Comparison of ENCODE assay signal across 12 mouse cellular contexts in the genomic region with DNA sequence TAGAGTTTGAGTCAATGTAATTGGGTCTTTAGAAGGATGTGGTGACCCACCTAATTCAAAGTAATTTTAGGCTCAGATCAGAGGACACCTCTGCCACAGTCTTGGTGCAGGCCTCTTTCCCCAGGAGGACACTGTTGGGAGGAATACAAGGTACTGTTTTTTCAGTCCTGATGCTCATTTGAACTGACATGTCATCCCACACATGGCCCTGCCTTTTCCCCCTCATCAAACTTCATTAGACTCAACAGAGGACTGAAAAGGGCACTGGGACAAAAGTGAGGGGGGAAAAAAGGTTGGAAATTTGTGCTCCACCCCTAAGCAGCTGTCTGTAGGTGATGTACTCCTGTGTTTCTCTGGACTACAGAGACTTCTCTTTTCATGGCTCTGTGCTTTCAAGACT. TPM values are rescaled to one million over a fixed set of nuclear protein-coding genes. Genes with fewer than 3 reads are reported as not detected.
"Had no signal": no experiment of that assay in that cellular context is flagged by ENCODE, and none has a peak within 500 bp of the region (broad histone marks: within the 10 kb centered on the region; RNA-seq: fewer than 3 reads in every experiment).

No protein-coding gene starts in this region.

- H3K4me2 ChIP-seq: limb, embryonic 13.5 days; midbrain, embryonic 12.5 days; neural tube, embryonic 15.5 days had no signal

- H3K36me3 ChIP-seq: limb, embryonic 13.5 days; midbrain, embryonic 12.5 days; neural tube, embryonic 15.5 days had no signal

- H3K4me3 ChIP-seq: limb, embryonic 13.5 days; midbrain, embryonic 12.5 days; myocyte; neural tube, embryonic 15.5 days had no signal

- DNase-seq: kidney, adult 18-20 months; kidney, postnatal 14 days; layer of hippocampus, adult 9-11 months; layer of hippocampus, postnatal 36 days; lung, adult 18-20 months; thymus, postnatal 36 days had no signal

- H3K27ac ChIP-seq: limb, embryonic 13.5 days; liver, embryonic 14.5 days; midbrain, embryonic 12.5 days; neural tube, embryonic 15.5 days had no signal

- H3K27me3 ChIP-seq: limb, embryonic 13.5 days; midbrain, embryonic 12.5 days; neural tube, embryonic 15.5 days had no signal

- H3K9me3 ChIP-seq: limb, embryonic 13.5 days; midbrain, embryonic 12.5 days; neural tube, embryonic 15.5 days had no signal

- H3K9ac ChIP-seq: limb, embryonic 13.5 days; liver, embryonic 14.5 days; midbrain, embryonic 12.5 days; neural tube, embryonic 15.5 days had no signal

RNA-seq across cellular contexts. Expression of gene Kcnd3, which starts 39.4 kb away (rescaled TPM):
- total RNA-seq: megakaryocyte-erythroid progenitor cell, adult 5-6 weeks had no signal
- polyA plus RNA-seq: myocyte had no signal
